Mouse (Mus musculus) induced T-regulatory cell, adult 2 months (primary cell): ENCODE data around the gene Yipf1.
"Not testable (repeated sequence)": the region's sequence is repeated elsewhere in the genome, so short reads cannot be mapped to it uniquely, and the experiment has no call there.

Source experiments
- DNase-seq: peaks from one replicate; pipeline ENCODE4 v3.0.0-alpha.2; 2012; ENCODE audit warnings: low read depth

The Yipf1 gene

DNA sequence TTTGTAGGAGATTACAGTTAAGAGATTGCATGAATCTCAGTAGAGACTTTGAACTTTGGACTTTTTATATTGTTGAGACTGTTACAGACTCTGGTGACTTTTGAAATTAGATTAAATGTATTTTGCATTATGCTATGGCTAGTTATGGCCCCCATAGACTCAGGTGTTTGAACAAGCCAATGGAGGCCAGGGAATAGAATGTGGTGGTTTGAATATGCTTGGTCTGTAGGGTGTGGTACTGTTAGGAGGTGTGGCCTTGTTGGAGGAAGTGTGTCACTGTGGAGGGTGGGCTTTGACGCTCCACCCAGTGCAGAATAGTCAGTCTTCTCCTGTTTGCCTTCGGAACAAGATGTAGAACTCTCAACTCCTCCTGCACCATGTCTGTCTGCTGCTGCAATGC, 8.9 kb downstream of the Yipf1 start:
- DNase-seq, result no peak

DNA sequence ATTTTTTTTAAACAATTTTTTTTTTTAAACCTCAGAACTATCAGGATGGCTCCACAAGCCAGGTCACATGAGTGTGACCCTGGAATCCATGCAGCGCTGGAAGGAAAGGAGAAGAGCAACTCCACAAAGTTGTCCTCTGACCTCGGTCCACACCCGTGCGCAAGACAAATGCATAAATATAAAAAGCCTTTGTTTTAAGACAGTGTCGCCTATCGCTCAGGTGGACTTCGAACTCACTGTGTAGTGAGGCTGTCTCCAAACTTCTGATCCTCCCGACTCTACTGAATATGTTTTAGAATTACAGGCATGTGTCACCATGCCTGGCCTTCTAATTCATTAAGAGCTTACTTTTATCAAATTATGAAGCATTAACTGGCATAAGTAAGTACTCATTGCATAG, 14.4 kb downstream of the Yipf1 start:
- DNase-seq, result no peak

DNA sequence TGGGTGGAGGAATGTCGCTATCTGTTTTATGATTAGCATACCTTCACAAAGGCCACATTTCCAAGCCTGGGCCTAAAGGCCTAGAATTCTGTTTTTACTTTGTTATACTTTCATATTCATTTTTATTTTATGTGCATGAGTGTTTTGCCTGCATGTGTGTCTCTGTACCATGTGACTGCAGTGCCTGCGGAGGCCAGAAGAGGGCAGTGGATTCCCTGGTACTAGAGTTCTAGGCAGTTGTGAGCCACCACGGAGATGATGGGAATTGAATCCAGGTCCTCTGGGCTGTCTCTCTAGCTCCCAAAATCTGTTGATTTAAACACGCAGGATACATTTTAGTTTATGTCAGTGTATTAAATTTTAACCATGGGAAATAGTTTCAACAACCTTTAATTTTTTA, 19.4 kb downstream of the Yipf1 start:
- DNase-seq, result peak; percentile 58

DNA sequence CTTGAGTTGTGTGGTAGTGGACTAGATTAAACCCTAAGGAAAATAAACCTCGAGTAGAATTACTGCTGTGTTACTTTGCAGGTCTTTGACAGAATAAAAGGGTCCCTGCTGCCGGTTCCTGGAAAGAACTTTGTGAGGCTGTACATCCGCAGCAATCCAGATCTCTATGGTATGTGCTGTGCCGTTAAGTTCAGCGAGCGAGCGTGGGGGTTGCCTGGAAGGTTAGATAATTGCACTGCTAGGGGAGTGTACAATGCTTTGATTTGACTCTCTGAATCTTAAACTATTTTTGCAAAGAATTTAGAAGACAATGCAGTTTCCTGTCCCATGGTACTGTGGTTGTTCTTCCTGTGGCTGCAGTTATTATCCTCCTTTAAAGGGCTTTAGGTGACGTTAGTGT, 22.2 kb downstream of the Yipf1 start:
- DNase-seq, result no peak

DNA sequence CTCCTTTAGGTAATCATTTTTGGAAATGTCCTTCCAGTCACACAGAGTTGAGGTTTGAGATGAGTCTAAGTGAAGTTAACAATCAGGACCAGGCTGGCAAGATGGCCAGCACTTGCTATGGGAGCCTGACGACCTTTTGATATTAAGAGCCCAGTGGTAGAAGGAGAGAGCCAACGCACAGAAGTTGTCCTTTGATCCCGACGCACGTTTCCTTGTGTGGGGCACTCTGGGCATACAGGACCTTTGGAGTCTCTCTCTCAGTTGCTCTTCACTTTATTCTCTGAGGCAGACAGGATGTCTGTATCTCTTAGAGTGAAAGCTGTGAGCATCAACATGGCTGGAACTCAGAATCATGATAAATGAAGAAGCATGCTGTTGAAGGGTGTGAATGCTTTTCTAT, 23.3 kb downstream of the Yipf1 start:
- no peak for DNase-seq

DNA sequence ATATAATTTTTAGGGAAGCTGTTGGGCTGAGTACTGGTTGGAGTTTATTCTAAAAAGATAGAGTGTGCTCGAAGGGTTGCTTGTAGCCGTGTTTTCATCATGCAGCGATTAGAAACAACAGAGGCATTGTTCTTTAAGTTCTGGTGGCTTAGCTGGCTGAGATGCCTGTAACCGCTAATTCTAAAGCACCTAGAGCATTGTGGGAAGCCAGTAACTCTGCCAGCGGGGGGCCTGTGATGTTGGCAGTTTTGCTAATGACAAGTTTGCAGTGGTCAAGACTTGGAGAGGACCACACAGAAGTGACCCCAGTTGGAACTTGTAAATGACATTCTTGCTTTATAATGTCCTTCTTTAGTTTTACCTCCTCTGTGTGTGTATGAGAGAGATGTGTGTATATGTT, 27.2 kb downstream of the Yipf1 start:
- no peak for DNase-seq

DNA sequence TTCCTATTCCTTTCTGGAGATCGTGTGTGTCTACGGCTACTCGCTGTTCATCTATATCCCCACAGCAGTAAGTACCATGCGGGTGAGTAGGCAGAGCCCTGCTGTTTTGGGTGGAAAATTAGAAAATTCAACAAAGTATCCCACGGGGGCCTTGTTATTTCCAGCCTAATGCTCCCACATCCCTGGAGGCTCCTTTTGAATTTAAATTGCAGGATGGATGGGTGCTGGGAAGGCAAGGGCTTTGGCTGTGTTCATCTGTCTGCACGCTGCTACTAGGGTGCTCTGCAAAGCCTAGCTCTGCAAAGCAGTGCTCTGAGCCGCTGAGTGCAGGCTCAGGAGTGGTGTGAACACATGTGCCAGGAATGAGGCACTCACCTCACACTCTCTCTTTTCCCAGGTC, 30.4 kb downstream of the Yipf1 start:
- no peak for DNase-seq

DNA sequence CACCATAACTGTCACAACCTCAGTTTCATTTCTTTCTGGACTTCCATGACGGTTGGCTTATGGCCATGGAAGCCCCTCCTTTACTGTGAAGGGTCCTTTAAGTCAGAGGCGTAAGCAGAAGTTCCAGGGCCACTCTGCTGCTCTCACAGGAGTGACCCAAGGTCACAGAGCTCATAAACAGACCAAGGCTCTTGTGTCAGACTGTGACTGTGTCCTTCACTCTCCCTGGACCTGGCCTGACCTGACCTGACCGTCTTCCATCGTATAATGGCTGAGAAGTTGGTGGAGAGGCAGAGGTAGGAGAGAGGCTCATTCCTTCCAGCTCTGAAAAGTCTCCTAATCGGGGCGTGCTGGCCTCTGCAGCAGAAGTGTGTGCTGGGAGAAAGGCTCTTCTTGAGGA, 33.1 kb downstream of the Yipf1 start:
- DNase-seq, result no peak

DNA sequence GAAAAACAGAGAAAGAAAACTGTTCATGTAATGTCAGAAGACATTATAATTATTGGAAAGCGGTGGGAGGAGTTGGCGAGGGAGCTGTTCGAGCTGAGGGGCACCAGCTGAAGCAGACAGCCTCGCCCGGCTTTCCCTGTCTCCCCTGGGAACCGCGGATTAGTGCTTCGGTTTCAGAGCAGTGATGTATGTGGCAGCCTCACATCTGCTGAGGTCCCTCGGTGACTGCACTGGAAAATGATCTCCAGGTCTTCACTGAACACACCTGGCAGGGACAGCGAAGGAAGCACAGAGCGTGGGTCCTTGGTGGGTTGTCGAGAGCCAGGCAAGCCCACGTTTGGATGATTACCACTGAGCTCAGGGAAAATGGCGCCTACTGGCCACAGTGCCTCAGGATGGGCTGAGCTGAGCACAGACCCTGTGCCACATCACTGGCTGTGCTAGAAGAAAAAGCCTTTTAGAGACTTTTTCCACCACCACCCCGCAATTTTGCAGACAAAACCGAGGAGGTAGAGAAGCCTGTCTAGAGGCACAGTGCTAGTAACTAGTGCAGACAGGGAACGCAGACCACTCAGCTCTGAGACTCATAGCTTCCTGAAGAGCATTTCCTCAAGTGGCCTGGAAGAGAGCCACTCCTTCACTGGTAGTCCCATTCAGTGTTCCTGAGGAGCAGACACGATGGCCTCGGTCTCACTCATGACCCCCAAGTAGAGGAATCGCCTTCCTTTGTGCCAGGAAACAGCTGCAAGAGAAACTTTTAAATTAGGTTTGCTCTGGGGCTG, 34.6 kb downstream of the Yipf1 start:
- DNase-seq, result no peak

DNA sequence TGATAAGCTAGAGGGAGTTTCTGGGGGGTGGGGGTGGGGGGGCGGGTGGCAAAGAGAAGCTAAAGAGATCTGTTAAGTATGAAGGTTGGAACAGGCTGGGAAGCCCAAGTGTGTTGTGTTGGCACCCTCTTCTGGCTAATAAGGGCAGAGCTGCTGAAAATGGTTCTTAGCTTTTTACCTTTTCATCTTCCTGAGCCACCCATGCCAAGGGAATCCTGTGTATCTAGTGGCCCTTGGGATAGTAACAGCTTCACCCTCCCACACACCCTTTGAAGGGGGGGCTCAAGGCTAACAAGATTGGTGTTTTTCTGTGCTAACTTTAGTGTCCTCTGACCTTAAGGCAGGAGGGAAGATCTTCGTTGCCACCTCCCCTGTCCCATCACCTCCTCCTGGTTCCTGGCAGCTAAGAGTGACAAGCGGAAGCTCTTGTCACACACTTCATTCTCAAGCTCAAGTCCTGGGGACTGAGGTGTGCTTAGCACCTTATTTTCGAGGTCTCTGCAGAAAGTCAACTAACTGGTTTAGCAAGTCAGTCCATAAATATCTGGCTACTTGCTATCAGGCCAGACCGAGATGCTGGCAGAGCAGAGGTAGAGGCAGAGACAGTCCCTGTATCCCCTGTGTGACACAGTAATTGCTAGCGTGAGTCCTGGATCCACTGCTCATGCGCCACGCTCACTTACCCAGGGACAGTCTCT, 35.3 kb downstream of the Yipf1 start:
- peak; percentile 54 for DNase-seq

DNA sequence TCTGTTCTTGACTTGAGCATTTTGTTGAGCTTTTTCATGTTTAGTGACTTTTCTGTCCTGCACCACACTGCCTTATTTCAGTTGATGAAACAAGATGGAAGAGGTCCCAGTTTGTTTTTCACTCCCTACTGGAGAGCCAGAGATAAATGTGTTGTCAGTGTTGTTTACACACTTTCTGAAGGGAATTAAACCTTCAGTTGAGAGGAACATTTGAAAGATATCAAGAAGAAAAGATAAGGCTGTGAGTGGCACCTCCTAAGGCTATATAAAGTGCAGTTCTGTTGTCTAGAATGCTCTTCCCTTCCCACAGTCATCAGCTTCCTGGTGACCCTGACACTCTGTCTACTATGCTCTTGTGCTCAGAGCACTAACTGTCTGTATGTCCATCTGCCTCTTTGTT, 37.2 kb downstream of the Yipf1 start:
- DNase-seq, result no peak

DNA sequence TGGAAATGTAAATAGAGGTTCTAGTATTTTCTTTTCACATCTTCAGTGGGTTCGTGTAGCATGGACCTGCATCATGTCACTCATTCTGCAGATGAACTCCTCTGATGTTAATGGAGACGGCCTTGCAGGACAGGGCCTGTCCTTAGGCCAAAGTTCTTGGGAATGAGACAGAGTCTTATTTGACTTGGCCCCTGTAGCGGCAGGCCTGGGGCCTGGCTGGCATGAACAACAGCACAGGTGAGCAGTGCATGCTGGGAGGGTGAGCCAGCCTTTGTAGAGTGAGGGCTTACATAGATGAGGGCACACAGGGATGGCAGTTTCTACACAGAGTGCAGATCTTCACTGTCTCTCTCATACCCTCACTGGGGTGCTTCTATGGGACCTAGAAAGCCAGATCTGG, 39.4 kb downstream of the Yipf1 start:
- no peak for DNase-seq

DNA sequence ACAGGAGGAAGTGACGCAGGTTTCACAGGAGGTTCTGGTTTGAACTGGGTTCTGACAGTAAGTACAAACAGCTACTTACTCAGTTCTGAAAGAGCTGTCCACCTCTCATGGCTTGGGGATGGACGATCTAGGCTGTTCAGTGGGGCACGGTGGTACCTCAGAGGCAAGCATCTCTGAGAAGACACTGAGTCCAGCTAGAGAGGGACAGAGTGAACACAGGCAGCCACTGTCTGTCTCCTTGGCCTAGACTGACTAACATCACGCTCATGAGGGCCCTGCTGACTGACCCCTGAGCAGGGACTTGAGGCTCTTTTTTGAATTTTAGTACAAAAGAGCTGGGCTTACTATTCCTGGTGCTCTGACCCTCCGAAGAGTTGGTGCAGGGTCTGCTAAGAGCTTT, 40.0 kb downstream of the Yipf1 start:
- DNase-seq, result no peak

DNA sequence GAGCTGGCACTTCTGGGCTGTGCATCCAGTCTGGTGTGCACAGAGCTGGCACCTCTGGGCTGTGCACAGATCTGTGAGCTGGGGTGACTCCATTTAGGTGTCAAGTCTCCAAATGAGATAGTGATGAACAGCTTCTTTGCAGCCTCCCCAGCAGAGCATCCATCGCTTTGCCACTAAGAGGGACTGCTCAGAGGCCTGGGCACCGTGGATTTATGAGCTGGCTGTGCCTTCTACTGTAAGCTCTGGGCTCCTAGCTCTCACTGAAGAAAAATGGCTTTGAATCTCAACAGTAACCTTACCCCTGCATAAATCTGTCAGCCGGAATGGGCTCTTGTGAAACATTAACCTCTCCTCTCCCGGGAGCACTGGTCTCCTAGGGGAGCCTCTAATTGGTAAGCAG, 40.4 kb downstream of the Yipf1 start:
- no peak for DNase-seq

DNA sequence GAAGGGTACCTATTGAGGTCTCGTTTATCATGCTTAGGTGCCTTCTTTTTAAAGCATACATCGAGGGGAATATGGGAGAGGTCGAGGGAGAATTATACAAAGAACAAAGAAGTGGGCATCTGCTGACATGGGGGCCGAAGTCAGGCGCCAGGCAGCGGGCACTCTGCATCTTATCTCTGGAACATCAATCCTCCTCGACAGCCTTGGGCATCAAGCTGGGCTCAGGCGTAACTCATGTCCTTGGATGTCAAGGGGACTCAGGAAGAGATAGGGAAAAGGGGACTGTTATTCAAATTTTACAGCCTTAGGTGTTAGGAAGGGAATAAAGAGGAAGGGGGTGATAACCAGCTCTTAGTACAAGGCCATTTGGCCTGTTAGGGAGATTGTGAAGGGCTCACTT, 43.0 kb downstream of the Yipf1 start:
- DNase-seq, result not testable (repeated sequence)

DNA sequence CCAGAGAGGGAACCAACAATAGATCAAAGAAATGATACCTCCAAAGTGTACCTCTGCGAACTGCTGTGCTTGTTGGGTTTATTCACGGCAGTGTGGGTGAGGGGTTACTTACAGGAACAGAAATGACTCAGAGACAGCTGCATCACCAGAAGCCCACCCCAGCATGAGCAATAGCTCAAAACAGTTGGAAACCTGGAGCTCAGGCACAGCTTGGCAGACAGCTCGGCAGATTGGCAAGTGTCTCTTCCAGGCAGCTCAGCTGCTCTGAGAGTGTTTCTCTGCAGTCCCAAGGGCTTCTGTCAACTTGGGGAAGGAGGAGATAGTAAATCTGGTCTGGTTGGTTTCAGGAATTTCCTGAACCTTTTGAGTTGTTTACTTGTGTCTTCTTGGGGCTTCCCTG, 44.3 kb downstream of the Yipf1 start:
- DNase-seq, result no peak

DNA sequence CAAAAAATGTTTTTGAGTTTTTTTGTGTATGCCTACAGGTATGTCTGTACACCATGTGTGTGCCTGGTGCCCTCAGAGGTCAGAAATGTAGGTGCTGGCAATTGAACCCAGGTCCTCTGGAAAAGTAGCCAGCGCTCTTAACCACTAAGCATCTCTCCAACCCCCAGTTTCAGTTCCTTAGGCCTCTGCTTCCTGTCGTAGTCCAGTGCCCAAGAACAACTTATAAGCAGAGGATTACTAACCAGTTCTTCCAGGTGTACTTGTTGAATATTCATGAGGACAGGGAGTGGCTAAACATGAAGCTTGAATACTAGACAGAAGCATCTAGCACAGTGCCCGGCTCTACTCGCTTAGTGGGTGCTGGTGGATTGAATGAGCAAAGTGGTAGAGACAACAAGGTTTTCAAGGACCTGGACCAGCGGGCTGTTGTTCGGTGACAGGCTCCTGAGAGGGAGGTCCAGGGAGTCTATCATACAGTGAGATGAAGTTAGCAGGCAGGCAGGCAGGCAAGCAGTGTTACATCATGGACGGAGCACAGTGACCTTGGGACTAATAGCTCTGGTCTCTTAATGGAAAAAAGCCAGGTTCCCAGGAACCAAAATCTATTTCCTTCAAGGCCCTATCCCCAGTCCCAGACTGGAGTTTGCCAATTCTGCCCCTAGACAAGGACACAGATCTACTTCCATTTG, 46.4 kb downstream of the Yipf1 start:
- DNase-seq, result no peak

DNA sequence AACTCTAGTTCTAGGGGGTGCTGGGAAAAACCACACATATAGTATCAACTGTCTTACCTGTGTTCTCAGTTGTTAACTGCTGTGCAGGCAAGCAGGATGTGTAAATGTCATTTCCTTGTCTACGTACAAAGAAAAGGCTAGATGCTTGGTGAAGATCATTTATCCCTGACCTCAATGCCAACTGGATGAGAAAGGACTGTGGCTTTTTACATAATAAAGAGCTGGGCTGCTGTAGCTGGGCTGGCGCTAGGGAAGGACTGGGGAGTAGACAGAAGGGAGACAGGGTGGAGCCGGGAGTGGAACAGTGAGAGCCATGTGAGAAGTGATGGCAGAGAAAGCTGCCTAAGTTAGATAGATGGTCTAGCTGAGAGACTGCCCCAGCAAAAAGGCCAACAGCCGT, 48.6 kb downstream of the Yipf1 start:
- DNase-seq, result no peak

DNA sequence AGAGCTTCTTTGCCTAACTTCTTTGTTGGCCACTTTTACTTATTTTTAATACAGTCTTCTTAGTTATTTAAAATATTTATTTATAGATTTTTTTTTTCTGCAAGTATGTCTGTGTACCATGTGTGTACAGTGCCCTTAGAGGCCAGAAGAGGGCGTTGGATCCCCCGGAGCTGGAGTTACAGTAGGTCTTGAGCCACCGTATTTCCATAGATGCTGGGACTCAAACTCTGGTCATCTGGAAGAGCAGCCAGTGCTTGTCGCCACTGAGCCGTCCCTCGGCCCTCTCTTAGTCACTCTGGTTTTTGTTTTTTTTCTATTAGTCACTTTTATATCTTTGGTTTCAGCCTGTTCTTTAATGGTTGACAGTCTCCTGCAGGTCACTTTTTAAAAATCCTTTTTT, 49.4 kb downstream of the Yipf1 start:
- DNase-seq, result no peak

DNA sequence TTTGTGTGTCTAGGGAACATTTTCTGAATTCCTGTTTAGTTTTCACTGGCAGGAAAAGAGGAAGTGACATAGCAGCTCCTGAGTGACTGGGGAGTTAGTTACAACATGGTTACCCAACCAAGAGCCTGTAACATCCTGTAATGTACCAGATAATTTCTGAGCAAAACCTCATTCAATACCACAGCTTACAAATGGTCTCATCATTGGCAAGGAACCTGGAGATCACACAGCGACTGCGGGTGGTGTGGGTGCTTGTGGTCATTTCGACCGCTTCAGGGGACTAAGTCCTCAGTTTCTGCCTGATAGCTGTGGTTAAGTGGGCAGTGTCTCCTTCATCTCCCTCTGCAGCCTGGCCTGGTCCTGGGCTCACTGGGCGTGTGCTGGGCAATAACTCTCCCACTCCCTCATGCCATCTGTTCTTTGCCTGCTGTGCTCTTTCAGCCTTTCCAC, 50.1 kb downstream of the Yipf1 start:
- DNase-seq, result no peak

DNA sequence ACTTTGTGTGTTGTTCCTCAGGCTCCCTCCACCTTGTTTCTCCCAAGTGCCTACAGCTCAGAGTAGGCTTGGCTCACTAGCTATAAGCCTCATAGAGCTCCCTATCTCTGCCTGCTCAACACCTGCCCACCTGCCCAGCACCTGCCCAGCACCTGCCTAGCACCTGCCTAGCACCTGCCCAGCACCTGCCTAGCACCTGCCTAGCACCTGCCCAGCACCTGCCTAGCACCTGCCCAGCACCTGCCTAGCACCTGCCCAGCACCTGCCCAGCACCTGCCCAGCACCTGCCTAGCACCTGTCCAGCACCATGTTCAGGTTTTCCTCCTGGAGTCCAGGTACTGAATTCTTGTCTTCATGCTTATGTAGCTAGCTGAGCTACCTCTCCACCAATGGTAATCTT, 52.2 kb downstream of the Yipf1 start:
- not testable (repeated sequence) for DNase-seq

DNA sequence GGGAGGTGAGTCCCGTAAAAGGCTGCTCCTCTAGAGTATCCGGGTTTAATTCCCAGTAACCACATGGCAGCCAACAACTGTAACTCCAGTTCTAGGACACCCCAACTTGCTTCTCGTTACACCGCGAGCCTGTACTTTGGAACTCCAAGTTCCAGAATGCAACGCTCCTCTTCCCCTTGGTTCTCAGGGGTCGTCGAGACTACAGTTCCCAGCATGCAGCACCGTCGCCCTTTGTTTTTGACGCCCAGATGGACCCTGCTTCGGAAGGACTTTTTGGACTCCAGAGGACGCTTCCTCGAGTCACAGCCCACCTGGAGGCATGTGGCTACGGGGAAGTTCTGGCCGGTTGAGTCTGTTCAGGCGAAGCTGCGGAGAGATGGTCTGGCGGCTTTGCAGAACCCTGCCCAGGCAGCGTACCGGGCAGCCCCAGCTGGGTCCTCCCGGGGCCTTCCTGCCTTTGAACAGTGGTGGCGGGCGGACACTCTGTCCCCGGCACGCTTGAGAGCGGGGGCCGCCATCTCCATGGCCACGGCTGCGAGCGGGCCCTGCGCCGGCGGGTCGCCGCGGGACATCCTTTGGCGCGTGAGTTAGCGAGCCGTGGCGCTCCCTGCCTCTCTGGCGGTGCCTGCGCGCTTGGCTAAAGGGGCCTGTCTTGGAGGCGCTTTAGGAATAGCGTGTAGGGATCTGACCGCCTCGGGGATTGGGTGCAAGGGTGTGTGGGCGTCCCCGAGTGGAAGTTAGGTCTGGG, 53.6 kb downstream of the Yipf1 start, which contains the start of gene Ndc1:
Ndc1 (plus strand) TSS at position 218 of the 748 bp plus-strand sequence.
- DNase-seq, result peak; percentile 94
